In the genomic region with DNA sequence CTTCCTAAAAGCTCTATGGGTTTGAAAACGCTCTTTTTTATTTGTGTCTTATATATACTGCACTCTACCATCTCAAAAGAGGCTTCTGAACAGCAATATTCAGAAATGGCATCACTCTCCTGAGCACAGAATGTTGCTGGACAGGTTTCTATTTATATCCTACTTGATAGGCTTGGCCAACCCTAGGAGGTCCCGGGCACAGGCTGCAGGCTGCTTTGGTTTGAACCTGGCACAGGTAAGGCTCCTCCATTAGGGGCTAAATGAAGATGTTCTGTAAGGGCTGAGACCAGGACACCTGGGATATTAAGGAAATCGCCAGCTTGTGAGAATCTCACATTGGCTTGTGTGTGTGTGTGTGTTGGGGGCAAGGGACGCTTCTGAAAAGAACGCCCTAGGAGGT, we compare ENCODE assay signal across 16 mouse cellular contexts. TPM values are rescaled to one million over a fixed set of nuclear protein-coding genes. Genes with fewer than 3 reads are reported as not detected.
A peak's percentile ranks its signal among the peaks of the same experiment; 100 is the strongest.
DNase-seq lines count a peak whose midpoint lies in the region; ATAC-seq and TF ChIP-seq lines count a peak whose summit lies in the region.
"Had no signal": no experiment of that assay in that cellular context is flagged by ENCODE, and none has a peak within 500 bp of the region (broad histone marks: within the 10 kb centered on the region; RNA-seq: fewer than 3 reads in every experiment).

No protein-coding gene starts in this region.

- no peaks in the 10 kb centered on the region for H3K27me3 ChIP-seq in cerebellum, adult 2 months (ENCODE audit: control insufficient read depth, insufficient read depth, low read length)
- H3K27me3 ChIP-seq in heart, postnatal 0 days (ENCODE audit: control insufficient read depth, insufficient read depth, low read length), result no peaks in the 10 kb centered on the region
- H3K27me3 ChIP-seq in heart, adult 2 months (ENCODE audit: control insufficient read depth, insufficient read depth, low read length), result no peaks in the 10 kb centered on the region
- H3K27me3 ChIP-seq in kidney, embryonic 16.5 days (ENCODE audit: insufficient read depth, low read length), result no peaks in the 10 kb centered on the region
- no peaks in the 10 kb centered on the region for H3K27me3 ChIP-seq in stomach, embryonic 14.5 days (ENCODE audit: control insufficient read depth, insufficient read depth, low read length)
- H3K27me3 ChIP-seq: hindbrain, embryonic 13.5 days; neural tube, embryonic 15.5 days had no signal

- intact Hi-C loops in heart, adult 2 months (cut with DNase I), result no loop called here

- TF ChIP-seq POLR2A in cerebellum, adult 2 months (IDR thresholded peaks at IDR 0.05; ENCODE audit: borderline replicate concordance, insufficient read depth, low read length), result no peak
- TF ChIP-seq POLR2A in heart, adult 2 months (IDR thresholded peaks at IDR 0.05; ENCODE audit: insufficient read depth, low read depth, low read length), result no peak

- H3K9ac ChIP-seq in heart, postnatal 0 days (replicated peaks; ENCODE audit: low read depth, low read length), result no peak overlapping the region
- H3K9ac ChIP-seq in heart, adult 2 months (ENCODE audit: low read depth, low read length), result no peak overlapping the region
- H3K9ac ChIP-seq in kidney, embryonic 16.5 days (replicated peaks; ENCODE audit: low read length), result no peak overlapping the region
- no peak overlapping the region for H3K9ac ChIP-seq in stomach, embryonic 14.5 days (replicated peaks; ENCODE audit: low read depth, low read length)
- H3K9ac ChIP-seq: hindbrain, embryonic 13.5 days; neural tube, embryonic 15.5 days had no signal

- DNase-seq in cerebellum, adult 2 months, result peak; percentile 16 to 28
- no peak for DNase-seq in cerebellum, adult 18-20 months
- DNase-seq in heart, postnatal 0 days (ENCODE audit: low spot score), result peak; percentile 30
- DNase-seq in heart, adult 2 months, result no peak
- DNase-seq in frontal cortex, postnatal 14 days (ENCODE audit: low spot score in 2 of 2), result no peak
- DNase-seq in embryo, embryonic 10.5 days (ENCODE audit: low spot score), result no peak
- DNase-seq: gastrocnemius, postnatal 14 days; thymus, postnatal 36 days had no signal

- H3K79me2 ChIP-seq in heart, adult 2 months (replicated peaks; ENCODE audit: control insufficient read depth, insufficient read depth, low read length), result no peaks in the 10 kb centered on the region

- no peak for TF ChIP-seq EP300 in heart, postnatal 0 days (IDR thresholded peaks at IDR 0.05; ENCODE audit: low read depth)
- TF ChIP-seq EP300 in heart, adult 2 months (IDR thresholded peaks at IDR 0.05; ENCODE audit: insufficient read depth, low read depth, low read length), result no peak

- no peaks in the 10 kb centered on the region for H3K9me3 ChIP-seq in heart, postnatal 0 days (replicated peaks; ENCODE audit: control insufficient read depth, low read length)
- H3K9me3 ChIP-seq in kidney, embryonic 16.5 days (ENCODE audit: low read length), result no peaks in the 10 kb centered on the region
- no peaks in the 10 kb centered on the region for H3K9me3 ChIP-seq in stomach, embryonic 14.5 days (ENCODE audit: control insufficient read depth, low read depth, low read length)
- H3K9me3 ChIP-seq: hindbrain, embryonic 13.5 days; neural tube, embryonic 15.5 days had no signal

- WGBS in cerebellum, adult 2 months, result 38% methylated on average over 5 of the region's 5 CpGs
- WGBS in heart, postnatal 0 days, result 67% methylated on average over 5 of the region's 5 CpGs
- WGBS in heart, adult 2 months, result 71% methylated on average over 5 of the region's 5 CpGs
- whole genome bisulfite sequencing in kidney, embryonic 16.5 days, result 78% methylated on average over 5 of the region's 5 CpGs
- 78% methylated on average over 5 of the region's 5 CpGs for WGBS in stomach, embryonic 14.5 days

- H3K4me1 ChIP-seq in cerebellum, adult 2 months (ENCODE audit: control insufficient read depth, insufficient read depth, low read length), result no peaks in the 10 kb centered on the region
- H3K4me1 ChIP-seq in heart, postnatal 0 days (ENCODE audit: control insufficient read depth, insufficient read depth), result no peaks in the 10 kb centered on the region; the same call in 1 of the 2 replicates
- H3K4me1 ChIP-seq in heart, adult 2 months (ENCODE audit: control insufficient read depth, insufficient read depth, low read length), result no peaks in the 10 kb centered on the region; the same call in 1 of the 2 replicates
- H3K4me1 ChIP-seq in kidney, embryonic 16.5 days (ENCODE audit: insufficient read depth, low read length), result peaks cover 9% of the 10 kb centered on the region; the same call in 1 of the 2 replicates
- no peaks in the 10 kb centered on the region for H3K4me1 ChIP-seq in stomach, embryonic 14.5 days (ENCODE audit: control insufficient read depth, insufficient read depth, low read length)

- H3K36me3 ChIP-seq in heart, postnatal 0 days (replicated peaks; ENCODE audit: control insufficient read depth, insufficient read depth, low read length), result no peaks in the 10 kb centered on the region
- H3K36me3 ChIP-seq in heart, adult 2 months (ENCODE audit: control insufficient read depth, insufficient read depth, low read length), result no peaks in the 10 kb centered on the region
- no peaks in the 10 kb centered on the region for H3K36me3 ChIP-seq in kidney, embryonic 16.5 days (ENCODE audit: insufficient read depth, low read length)
- H3K36me3 ChIP-seq in stomach, embryonic 14.5 days (ENCODE audit: control insufficient read depth, insufficient read depth, low read length), result no peaks in the 10 kb centered on the region
- H3K36me3 ChIP-seq: hindbrain, embryonic 13.5 days; neural tube, embryonic 15.5 days had no signal

- TF ChIP-seq CTCF in cerebellum, adult 2 months (IDR thresholded peaks at IDR 0.05; ENCODE audit: borderline replicate concordance, insufficient read depth, low read depth, low read length), result no peak
- no peak for TF ChIP-seq CTCF in heart, postnatal 0 days (IDR thresholded peaks at IDR 0.05; ENCODE audit: low read depth)
- TF ChIP-seq CTCF in heart, adult 2 months (IDR thresholded peaks at IDR 0.05), result no peak

- peak; percentile 49; the same call in 1 of the 2 replicates for ATAC-seq in heart, postnatal 0 days (ENCODE audit: insufficient read depth, low read depth)
- peak; percentile 85 for ATAC-seq in kidney, embryonic 16.5 days (ENCODE audit: low FRiP score, low TSS enrichment)
- peak; percentile 53; the same call in 1 of the 2 replicates for ATAC-seq in stomach, embryonic 14.5 days (ENCODE audit: insufficient number of reproducible peaks, insufficient read depth, low FRiP score, low read depth)
- ATAC-seq: forebrain, embryonic 16.5 days had no signal

- no peak overlapping the region for H3K27ac ChIP-seq in cerebellum, adult 2 months (ENCODE audit: insufficient read depth, low read length)
- H3K27ac ChIP-seq in heart, postnatal 0 days (ENCODE audit: low read depth), result no peak overlapping the region
- H3K27ac ChIP-seq in heart, adult 2 months, result no peak overlapping the region
- H3K27ac ChIP-seq in kidney, embryonic 16.5 days (ENCODE audit: low read length), result peak overlapping the region; percentile 71
- peak overlapping the region; percentile 44; the same call in 1 of the 2 replicates for H3K27ac ChIP-seq in stomach, embryonic 14.5 days (ENCODE audit: low read length)
- H3K27ac ChIP-seq: hindbrain, embryonic 13.5 days; layer of hippocampus, adult 2 months; neural tube, embryonic 15.5 days had no signal

- no peak overlapping the region for H3K4me2 ChIP-seq in heart, postnatal 0 days (ENCODE audit: low read depth, low read length)
- no peak overlapping the region for H3K4me2 ChIP-seq in kidney, embryonic 16.5 days (replicated peaks; ENCODE audit: low read depth, low read length)
- H3K4me2 ChIP-seq in stomach, embryonic 14.5 days (replicated peaks; ENCODE audit: low read depth, low read length), result no peak overlapping the region
- H3K4me2 ChIP-seq: hindbrain, embryonic 13.5 days; neural tube, embryonic 15.5 days had no signal

- no peak overlapping the region for H3K4me3 ChIP-seq in cerebellum, adult 2 months (replicated peaks; ENCODE audit: insufficient read depth, low read depth, low read length)
- H3K4me3 ChIP-seq in heart, postnatal 0 days (ENCODE audit: low read depth, low read length), result no peak overlapping the region
- H3K4me3 ChIP-seq in heart, adult 2 months, result no peak overlapping the region
- no peak overlapping the region for H3K4me3 ChIP-seq in kidney, embryonic 16.5 days (ENCODE audit: low read length)
- no peak overlapping the region for H3K4me3 ChIP-seq in stomach, embryonic 14.5 days (ENCODE audit: low read depth, low read length)
- H3K4me3 ChIP-seq: hindbrain, embryonic 13.5 days; layer of hippocampus, adult 2 months; neural tube, embryonic 15.5 days had no signal

RNA-seq across cellular contexts. Expression of gene Myo3b, which starts 30.9 kb away (rescaled TPM):
- polyA plus RNA-seq in cerebellum, adult 2 months (2012; rRNA removed), result 0.08 TPM in 2 replicates
- total RNA-seq in heart, postnatal 0 days (2014; rRNA removed; ENCODE audit: low replicate concordance), result 0.04 and 0.58 TPM in 2 replicates
- polyA plus RNA-seq in heart, postnatal 0 days (2015; fragmentation: Nextera tagmentation; extraction: Ambion mirVana), result 0.15 and 0.19 TPM in 2 replicates
- total RNA-seq in heart, adult 2 months (2021), result under 1 TPM in 1 of 2 experiments, not detected in 1; 0.08 TPM
- not detected in 2 replicates for polyA plus RNA-seq in heart, adult 2 months (2012; rRNA removed)
- 0.69 and 0.78 TPM in 2 replicates for polyA plus RNA-seq in kidney, embryonic 16.5 days (2015; fragmentation: Nextera tagmentation; extraction: Ambion mirVana)
- polyA plus RNA-seq in stomach, embryonic 14.5 days (2014; fragmentation: Nextera tagmentation; extraction: Ambion mirVana), result 0.41 and 0.43 TPM in 2 replicates
- total RNA-seq: adrenal gland, adult 18-20 months; gastrocnemius, postnatal 14 days; liver, adult 2 months had no signal
- polyA plus RNA-seq: liver, adult 2 months had no signal

Comparison
In these comparisons a context has a peak if more than half of its experiments do, and no peak if none do; other contexts are left out.
1. DNase-seq: peak in cerebellum, adult 2 months (2 of 2) and heart, postnatal 0 days (single experiment); none in cerebellum, adult 18-20 months (0 of 2), heart, adult 2 months (0 of 2), frontal cortex, postnatal 14 days (0 of 2) and embryo, embryonic 10.5 days (single experiment).
2. H3K27ac ChIP-seq: peak in kidney, embryonic 16.5 days (single experiment) and stomach, embryonic 14.5 days (single experiment); none in cerebellum, adult 2 months (single experiment), heart, postnatal 0 days (single experiment) and heart, adult 2 months (single experiment).
3. Peak in every context shown above with its lines, with median percentiles within 50 percentile points of each other: ATAC-seq.